Mouse (Mus musculus): ENCODE measurements around the gene Tunar.
A peak's percentile ranks its signal among the peaks of the same experiment; 100 is the strongest.

The Tunar gene

DNA sequence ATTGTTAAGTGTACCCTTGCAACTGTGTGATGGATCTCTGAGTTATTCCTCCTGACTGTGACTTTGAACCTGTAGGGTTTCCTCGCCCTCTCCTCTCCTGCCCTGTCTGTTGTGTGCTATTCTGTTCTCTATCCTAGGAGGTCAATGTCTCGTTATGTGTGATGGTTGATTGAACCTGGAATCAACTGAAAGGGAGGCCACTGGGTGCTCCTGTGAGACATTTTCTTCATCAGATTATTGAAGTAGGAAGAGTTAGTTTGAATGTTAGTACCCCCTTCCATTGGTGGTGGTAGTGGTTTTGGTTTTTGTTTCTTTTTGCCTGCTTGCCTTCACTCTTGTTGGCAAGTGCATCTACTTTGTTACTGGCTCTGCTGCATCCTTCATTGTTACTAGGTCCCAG, at the start of gene Tunar:
TSS of gene Tunar (plus strand) at position 301 of the 400 bp plus-strand sequence.
- no peak for DNase-seq (ENCODE audit: low spot score in 2 of 2)

- no peak for DNase-seq (ENCODE audit: low spot score in 2 of 2)
These were observed 21.1 kb upstream of the Tunar start for GRCm38 (mm10) chr12:105312571-105313035.

- no peak for DNase-seq (ENCODE audit: low spot score in 2 of 2)
These were observed 19.3 kb upstream of the Tunar start for GRCm38 (mm10) chr12:105314328-105314727.

- no peak for DNase-seq (ENCODE audit: low spot score in 2 of 2)
These were observed 11.5 kb upstream of the Tunar start for GRCm38 (mm10) chr12:105322160-105322559.

DNA sequence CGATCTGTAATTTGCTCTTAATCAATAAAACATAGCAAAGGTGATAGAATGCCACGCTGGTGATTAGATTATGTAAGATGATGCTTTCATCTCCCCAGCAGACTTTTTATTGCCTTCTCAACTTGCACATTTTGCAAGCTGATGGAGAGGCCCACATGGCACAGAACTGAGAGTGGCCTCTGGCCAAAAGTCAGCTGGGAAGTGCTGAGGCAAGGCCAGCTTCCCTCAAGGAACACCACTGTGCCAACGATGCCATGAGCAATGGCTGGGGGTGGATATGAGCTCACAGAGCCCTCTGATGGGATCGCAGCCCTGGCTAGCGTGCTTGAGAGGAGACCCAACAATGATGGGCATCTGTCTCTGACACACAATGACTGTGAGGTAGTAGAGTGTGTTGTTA, 6.6 kb upstream of the Tunar start:
- DNase-seq (ENCODE audit: low spot score in 2 of 2) = no peak

- DNase-seq (ENCODE audit: low spot score in 2 of 2) = peak in 1 of 2 experiments; percentile 39
These were observed 5.3 kb upstream of the Tunar start for GRCm38 (mm10) chr12:105328396-105328795.

- no peak for DNase-seq (ENCODE audit: low spot score in 2 of 2)
These were observed 2.4 kb downstream of the Tunar start for GRCm38 (mm10) chr12:105336094-105336420.

DNA sequence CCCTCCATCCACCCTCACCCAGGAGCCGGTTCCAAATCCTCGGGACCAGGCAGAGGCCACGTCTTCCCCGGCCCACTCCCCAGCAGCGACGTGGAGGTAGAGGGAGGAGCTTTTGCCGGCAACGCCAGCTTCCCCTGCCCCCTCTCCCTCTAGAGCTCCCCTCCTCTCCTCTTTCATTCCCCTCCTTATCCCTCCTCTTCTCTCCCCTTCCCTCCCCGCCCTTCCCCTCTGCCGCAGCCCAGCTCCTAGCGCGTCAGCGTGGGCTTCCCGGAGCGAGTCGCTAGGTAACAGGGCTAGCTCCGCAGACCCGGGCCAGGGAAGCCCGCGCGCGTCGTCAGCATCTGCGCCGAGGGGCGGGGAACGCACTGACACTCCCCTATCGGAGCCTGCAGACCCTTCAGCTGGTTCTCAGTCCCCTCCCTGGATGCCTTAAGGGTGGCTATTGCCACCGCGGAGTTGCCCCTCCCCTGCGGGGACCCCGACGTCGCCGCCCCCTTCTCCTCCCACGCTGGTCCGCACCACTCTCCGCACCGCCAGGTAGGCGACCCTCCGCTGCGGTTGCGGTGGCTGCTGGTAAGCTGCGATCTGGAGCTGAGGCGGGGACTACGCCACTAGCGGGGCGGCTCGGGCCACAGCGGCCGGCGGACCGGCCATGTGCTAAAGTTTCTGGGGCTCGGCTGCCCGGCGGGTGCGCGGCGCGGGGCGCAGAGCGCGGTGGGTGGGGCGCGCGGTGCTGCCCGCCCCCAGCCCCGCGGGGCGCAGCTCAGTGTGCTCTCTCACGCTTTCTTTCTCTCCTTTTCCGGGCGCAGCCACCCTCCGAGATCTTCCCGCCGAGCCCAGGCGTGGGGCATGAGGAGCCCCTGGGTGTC, 3.0 kb downstream of the Tunar start:
- peak in 1 of 2 experiments; percentile 46 for DNase-seq (ENCODE audit: low spot score in 2 of 2)

DNA sequence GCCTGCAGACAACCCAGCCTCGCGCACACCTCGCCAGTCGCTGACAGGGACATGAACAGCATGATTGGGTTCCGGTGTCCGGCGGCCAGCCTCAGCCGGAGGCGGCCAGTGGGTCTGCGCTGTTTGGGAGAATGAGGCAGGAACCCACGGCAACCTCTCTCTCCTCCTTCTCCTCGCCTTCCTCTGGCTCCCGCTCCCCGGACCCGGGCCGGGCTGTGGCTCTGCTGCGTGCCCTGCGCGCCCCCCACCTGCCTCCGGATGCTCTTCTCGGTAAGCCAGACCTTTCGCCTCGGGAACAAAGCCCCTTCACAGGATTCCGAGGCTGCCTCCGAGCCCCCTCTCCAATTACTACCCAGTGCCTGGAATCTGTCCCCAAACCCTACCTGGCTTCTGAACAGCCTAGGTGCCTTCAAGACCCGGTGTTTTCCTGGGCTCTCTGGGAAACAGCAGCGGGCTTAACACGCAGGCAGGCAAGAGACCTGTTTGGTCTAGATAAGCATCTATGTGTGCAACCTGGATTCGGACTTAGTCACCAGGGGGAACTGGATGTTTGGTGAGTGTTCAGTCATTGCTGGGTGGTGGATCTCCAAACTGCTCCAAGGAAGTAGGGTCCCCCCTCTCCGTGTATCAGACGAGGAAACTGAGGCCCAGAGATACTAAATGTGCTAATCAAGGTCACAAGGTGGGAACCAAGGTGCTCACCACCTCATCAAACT, 3.8 kb downstream of the Tunar start:
- no peak for DNase-seq (ENCODE audit: low spot score in 2 of 2)

DNA sequence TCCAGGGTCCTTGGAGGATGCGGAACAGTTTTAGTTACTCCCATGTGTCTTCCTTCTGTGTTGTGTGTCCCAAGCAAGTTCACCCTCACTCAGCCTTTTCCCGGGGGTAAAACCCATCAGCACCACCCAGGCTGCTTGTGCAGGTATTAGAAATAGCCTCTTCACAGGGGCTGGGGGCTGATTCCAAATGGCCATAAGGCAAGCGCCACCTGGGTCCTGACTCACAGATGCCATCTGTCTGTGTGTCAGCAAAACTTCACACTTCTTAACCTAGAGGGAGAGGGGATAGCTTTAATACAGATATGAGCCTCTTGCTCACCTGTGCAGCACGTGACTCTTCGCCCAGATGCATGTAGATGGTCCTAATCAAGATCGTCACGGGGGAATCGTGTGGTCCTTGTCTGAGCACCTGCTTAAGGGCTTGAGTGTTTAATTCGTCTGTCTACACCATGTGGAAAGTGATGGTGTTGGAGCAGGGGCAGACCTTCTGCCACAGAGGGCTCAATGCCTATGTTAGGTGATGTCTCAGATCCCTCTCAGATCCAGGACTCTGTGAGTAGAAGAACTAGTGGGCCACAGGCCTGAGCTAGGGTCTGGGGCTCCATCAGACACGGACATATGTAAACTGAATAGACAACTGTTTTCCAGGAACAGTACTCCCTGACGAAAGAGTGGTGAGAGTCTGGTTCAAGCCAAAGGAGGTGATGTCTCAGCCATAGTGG, 4.7 kb downstream of the Tunar start:
- no peak for DNase-seq (ENCODE audit: low spot score in 2 of 2)

- no peak for DNase-seq (ENCODE audit: low spot score in 2 of 2)
These were observed 7.9 kb downstream of the Tunar start for GRCm38 (mm10) chr12:105341523-105341922.

- no peak for DNase-seq (ENCODE audit: low spot score in 2 of 2)
These were observed 10.8 kb downstream of the Tunar start for GRCm38 (mm10) chr12:105344460-105344859.

GRCm38 (mm10) chr12:105346861-105347260, 13.2 kb downstream of the Tunar start:
- no peak for DNase-seq (ENCODE audit: low spot score in 2 of 2)

GRCm38 (mm10) chr12:105347261-105347660, 13.6 kb downstream of the Tunar start:
- no peak for DNase-seq (ENCODE audit: low spot score in 2 of 2)

- peak; percentile 42 to 57 for DNase-seq (ENCODE audit: low spot score in 2 of 2)
These were observed 20.6 kb downstream of the Tunar start for GRCm38 (mm10) chr12:105354266-105354665.

GRCm38 (mm10) chr12:105354772-105355171, 21.1 kb downstream of the Tunar start:
- DNase-seq (ENCODE audit: low spot score in 2 of 2) = no peak

DNA sequence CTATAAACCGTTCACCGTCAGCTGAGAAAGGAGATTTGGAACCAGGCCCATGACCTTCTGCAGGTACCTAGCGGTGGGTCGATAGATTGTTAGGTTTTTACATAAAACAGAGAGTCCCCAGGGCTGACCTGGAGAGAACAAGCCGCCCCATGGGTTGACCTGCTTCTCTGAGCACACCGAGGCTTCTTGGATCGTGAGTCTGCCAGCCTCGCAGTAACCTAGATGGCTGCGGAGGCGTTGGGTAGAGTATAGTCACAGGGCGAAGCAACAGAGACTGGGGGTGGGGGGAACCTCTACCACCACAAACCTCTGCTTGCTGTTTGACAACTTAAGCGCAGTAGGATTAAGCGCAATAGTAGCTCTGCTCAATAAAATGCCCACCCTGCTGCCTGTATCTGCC, 23.1 kb downstream of the Tunar start:
- no peak for DNase-seq (ENCODE audit: low spot score in 2 of 2)

GRCm38 (mm10) chr12:105363648-105364047, 30.0 kb downstream of the Tunar start:
- DNase-seq (ENCODE audit: low spot score in 2 of 2) = no peak

GRCm38 (mm10) chr12:105374564-105374963, 40.9 kb downstream of the Tunar start:
- no peak for DNase-seq (ENCODE audit: low spot score in 2 of 2)

DNA sequence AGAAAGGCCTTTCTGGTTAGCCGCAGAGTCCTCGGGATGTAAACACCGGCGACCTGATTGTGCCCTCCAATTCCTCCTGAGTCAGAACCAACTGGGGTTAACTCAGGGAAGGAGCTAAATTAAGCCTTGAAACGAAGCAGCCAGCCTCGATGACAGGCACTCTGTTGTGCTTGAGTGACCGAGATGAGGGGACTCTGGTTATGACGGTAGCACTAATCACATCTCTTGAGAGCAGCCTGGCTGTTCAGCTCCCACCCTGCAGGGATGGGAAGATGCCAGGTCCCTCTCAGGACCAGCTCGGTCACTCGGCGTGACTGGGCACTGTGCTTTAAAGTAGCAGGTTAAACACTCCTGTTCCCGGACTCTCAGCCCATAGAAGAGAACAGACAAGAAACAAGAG, 43.3 kb downstream of the Tunar start:
- no peak for DNase-seq (ENCODE audit: low spot score in 2 of 2)

DNA sequence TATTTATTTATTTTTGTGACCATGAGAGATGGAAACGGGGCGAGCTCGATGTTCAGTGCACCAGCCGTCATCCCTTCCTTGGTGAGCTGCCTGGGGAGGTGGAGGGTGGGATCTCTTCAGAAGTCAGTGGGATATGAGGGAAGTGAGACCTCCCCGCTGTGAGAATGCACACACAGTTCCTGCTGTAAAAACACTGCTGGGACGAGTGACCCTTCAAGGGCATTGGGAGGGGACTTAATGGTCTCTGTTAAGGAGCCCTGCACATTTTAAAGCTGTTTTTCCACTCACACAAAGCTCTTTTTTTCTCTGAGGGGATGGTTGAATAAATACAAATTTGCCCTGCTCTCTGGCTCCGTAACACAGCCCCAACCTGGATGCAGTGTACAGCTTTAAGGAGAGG, 49.1 kb downstream of the Tunar start:
- DNase-seq (ENCODE audit: low spot score in 2 of 2) = no peak

DNA sequence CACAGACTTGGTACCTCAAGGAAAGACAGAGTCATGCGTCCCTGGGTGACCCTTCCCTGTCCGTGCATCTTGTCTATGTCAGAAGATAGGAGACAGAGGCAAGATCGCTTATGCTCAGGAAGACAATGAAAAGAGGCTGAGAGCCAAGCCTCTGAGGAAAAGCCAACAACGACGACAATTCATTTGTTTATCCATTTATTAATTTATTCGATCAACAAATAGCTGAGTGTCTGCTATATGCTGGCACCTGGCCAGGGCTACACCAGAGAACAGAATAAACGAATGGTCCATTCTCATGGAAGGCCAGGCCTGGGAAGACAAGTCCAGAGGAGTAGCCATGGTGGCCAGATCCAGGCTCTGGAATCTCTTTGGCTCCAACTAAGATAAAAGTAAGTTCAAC, 61.0 kb downstream of the Tunar start:
- DNase-seq (ENCODE audit: low spot score in 2 of 2) = no peak

Data from frontal cortex, postnatal 25 days (tissue).